Mouse (Mus musculus) spleen, adult 2 months (tissue): ENCODE measurements around the gene Gpatch1. TPM values are rescaled to one million over a fixed set of nuclear protein-coding genes. Genes with fewer than 3 reads are reported as not detected.

Source experiments
- DNase-seq, 2 experiments: peaks; one replicate each; pipeline versions ENCODE4 v3.0.0 to v3.0.0-alpha.2; 2012 to 2021; ENCODE audit warnings: low spot score in 2 of 2, low read depth in 1 of 2
- H3K27ac ChIP-seq: fragments of 200-500 bp; 2 replicates; pipeline ENCODE4 v1.5.1; 2012; ENCODE audit warnings: low read length, inconsistent platforms; ENCODE audit not compliant: insufficient read depth
- H3K27me3 ChIP-seq: fragments of 200-500 bp; 2 replicates; pipeline ENCODE4 v1.6.1; 2012; ENCODE audit warnings: mild to moderate bottlenecking, moderate library complexity, low read length, inconsistent platforms; ENCODE audit not compliant: control insufficient read depth, insufficient read depth
- H3K36me3 ChIP-seq: fragments of 200-500 bp; 2 replicates; pipeline ENCODE4 v1.6.1; 2012; ENCODE audit warnings: mild to moderate bottlenecking, low read length, inconsistent platforms; ENCODE audit not compliant: control insufficient read depth, insufficient read depth
- H3K4me1 ChIP-seq: fragments of 200-500 bp; 2 replicates; pipeline ENCODE4 v1.6.1; 2011; ENCODE audit warnings: inconsistent platforms; ENCODE audit not compliant: control insufficient read depth, insufficient read depth, insufficient read length
- H3K4me3 ChIP-seq: fragments of 200-500 bp; 2 replicates; pipeline ENCODE4 v1.5.1; 2011; ENCODE audit warnings: mild to moderate bottlenecking, inconsistent platforms; ENCODE audit not compliant: insufficient read depth, insufficient read length; ENCODE audit errors: extremely low read depth
- CTCF ChIP-seq: fragments of 200-500 bp; IDR thresholded peaks from 2 replicates; pipeline ENCODE4 v1.5.1; 2011; ENCODE audit warnings: mild to moderate bottlenecking, inconsistent platforms; ENCODE audit not compliant: insufficient read depth, insufficient read length, insufficient replicate concordance; ENCODE audit errors: extremely low read depth
- POLR2A ChIP-seq: fragments of 200-500 bp; IDR thresholded peaks from 2 replicates; pipeline ENCODE4 v1.6.1; 2011; ENCODE audit warnings: low read depth, low read length, inconsistent platforms
- WGBS: fragments of 180-500 bp; shearing (Covaris S2); methylation state at CpG from one replicate; pipeline ENCODE4 v1.1.7; 2018; 5-methylcytosine and 5-hydroxymethylcytosine counted together
- polyA plus RNA-seq: library from polyadenylated mRNA; depleted of rRNA; stranded (reverse); fragments of >200 nt; gene quantifications from 2 replicates; pipeline ENCODE4 v1.2.3, GENCODE M21; 2012

Gene Gpatch1
- polyA plus RNA-seq, 1 experiment: 1.9 TPM

- TF ChIP-seq POLR2A: no peak
- TF ChIP-seq CTCF: no peak
- 89% methylated on average over 5 of the region's 5 CpGs for WGBS
- no peak overlapping the region for H3K27ac ChIP-seq
- H3K4me1 ChIP-seq: no peaks in the 10 kb centered on the region
- no peak overlapping the region for H3K4me3 ChIP-seq
- no peaks in the 10 kb centered on the region for H3K27me3 ChIP-seq
- H3K36me3 ChIP-seq: peaks cover 38% of the 10 kb centered on the region
- no peak for DNase-seq
Measured at GRCm38 (mm10) chr7:35297886-35298285, 20.4 kb downstream of the Gpatch1 start.

- DNase-seq: no peak
- Histone ChIP-seq H3K4me3 (no peak overlapping the region), H3K36me3 (peaks cover 43% of the 10 kb centered on the region), H3K27ac (no peak overlapping the region), H3K4me1 (no peaks in the 10 kb centered on the region), H3K27me3 (no peaks in the 10 kb centered on the region)
- WGBS: 93% methylated on average over 2 of the region's 2 CpGs
- TF ChIP-seq POLR2A: no peak
Measured at GRCm38 (mm10) chr7:35295631-35296030, 22.6 kb downstream of the Gpatch1 start.

DNA sequence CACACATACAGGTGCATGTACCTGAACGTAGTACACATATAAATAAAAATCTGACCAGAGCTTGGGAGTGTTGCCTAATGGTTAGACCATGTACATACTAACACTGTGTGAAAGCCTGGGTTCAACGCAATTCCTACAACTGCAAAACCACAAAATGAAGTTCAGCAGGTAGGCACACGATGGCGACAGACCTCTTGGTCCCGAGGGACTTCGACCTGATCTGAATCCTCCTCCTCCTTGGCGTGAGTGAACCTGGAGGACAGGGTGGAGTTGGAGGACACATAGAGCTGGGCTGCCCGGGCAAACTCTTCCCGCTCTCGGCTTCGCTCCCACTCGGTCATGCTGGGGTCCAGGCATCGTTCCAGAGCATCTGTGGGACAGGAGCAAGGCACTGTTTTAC, 24.8 kb downstream of the Gpatch1 start:
- H3K27me3 ChIP-seq: no peaks in the 10 kb centered on the region
- no peak overlapping the region for H3K27ac ChIP-seq
- peaks cover 44% of the 10 kb centered on the region for H3K36me3 ChIP-seq
- no peaks in the 10 kb centered on the region for H3K4me1 ChIP-seq
- WGBS: 90% methylated on average over 13 of the region's 13 CpGs
- no peak overlapping the region for H3K4me3 ChIP-seq
- TF ChIP-seq CTCF: no peak
- DNase-seq: no peak

GRCm38 (mm10) chr7:35278933-35279332, 39.3 kb downstream of the Gpatch1 start:
- peaks cover 27% of the 10 kb centered on the region for H3K36me3 ChIP-seq
- WGBS: 59% methylated on average over 3 of the region's 3 CpGs
- TF ChIP-seq CTCF (no peak), POLR2A (no peak)
- DNase-seq: no peak
- no peaks in the 10 kb centered on the region for H3K27me3 ChIP-seq
- H3K4me1 ChIP-seq: no peaks in the 10 kb centered on the region
- H3K27ac ChIP-seq: no peak overlapping the region
- no peak overlapping the region for H3K4me3 ChIP-seq

DNA sequence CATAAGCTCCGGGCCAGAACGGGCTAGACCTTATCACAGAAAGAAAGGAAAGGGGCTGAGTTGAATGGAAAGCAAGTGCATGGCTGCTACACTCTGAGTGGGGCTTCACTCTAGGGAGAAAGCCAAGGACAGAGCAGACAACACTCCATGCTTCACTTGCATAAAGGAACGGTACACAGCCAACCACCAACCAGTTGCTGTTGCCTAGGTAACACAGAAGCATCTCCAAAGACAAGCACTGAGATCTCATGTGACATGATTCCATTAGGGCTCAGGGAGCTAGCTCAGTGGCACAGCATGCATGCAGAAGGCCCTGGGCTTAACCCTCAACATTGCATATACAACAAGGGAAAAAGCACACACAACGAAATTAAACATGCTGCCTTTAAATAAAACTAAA, 40.8 kb downstream of the Gpatch1 start:
- WGBS: 88% methylated on average over 4 of the region's 4 CpGs
- no peak for TF ChIP-seq CTCF
- TF ChIP-seq POLR2A: no peak
- no peak for DNase-seq
- Histone ChIP-seq H3K36me3 (peaks cover 19% of the 10 kb centered on the region), H3K4me1 (no peaks in the 10 kb centered on the region), H3K4me3 (no peak overlapping the region), H3K27ac (no peak overlapping the region), H3K27me3 (no peaks in the 10 kb centered on the region)

DNA sequence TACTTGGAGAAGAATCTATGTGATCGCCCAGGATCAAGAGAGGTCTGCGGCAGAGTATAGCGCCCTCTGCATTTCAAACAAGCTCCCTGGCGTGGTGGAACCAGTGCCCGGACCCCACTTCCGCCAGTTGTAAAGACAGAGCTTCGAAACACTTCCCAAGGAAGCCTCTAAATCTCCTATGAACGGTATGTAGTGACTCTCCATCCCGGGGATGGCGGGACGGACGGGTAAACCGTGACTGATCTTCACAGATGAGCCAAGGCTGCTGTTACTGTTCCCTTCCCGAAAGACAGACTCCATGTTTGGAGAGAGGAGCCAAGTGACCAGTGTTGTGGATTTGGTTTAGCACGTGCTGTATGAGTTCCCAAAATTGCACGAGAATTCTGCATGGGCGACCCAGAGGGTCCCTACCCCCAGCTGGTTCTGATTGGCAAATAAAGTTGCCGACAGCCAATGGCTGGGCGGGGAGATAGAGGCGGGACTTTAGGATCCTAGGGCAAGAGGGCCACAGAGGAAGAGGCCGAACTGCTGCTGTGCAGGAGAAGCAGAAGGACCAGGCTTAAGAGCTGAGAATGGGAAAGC, 48.7 kb downstream of the Gpatch1 start:
- no peak overlapping the region for H3K27ac ChIP-seq
- H3K27me3 ChIP-seq: no peaks in the 10 kb centered on the region
- peaks cover 3% of the 10 kb centered on the region; the same call in 1 of the 2 replicates for H3K4me1 ChIP-seq
- DNase-seq: peak in 1 of 2 experiments; percentile 17
- no peaks in the 10 kb centered on the region for H3K36me3 ChIP-seq
- TF ChIP-seq POLR2A (no peak), CTCF (no peak)
- peak overlapping the region; percentile 37; the same call in 1 of the 2 replicates for H3K4me3 ChIP-seq
- 13% methylated on average over 21 of the region's 21 CpGs for WGBS

- no peak for DNase-seq
- Histone ChIP-seq H3K4me3 (no peak overlapping the region), H3K36me3 (no peaks in the 10 kb centered on the region), H3K27me3 (no peaks in the 10 kb centered on the region), H3K27ac (no peak overlapping the region), H3K4me1 (peaks cover 3% of the 10 kb centered on the region; the same call in 1 of the 2 replicates)
- 0 out of 2 replicates have a peak, but pooled peaks have one; percentile 2 for TF ChIP-seq CTCF
- TF ChIP-seq POLR2A: no peak
- WGBS: 72% methylated on average over 5 of the region's 5 CpGs
Measured at GRCm38 (mm10) chr7:35267841-35268240, 50.4 kb downstream of the Gpatch1 start.
